Mouse (Mus musculus): ENCODE measurements around the gene Spice1. TPM values are rescaled to one million over a fixed set of nuclear protein-coding genes. Genes with fewer than 3 reads are reported as not detected.

The Spice1 gene
- total RNA-seq (2021): 1 to 10 TPM; 6.6 to 7.7 TPM
- long read RNA-seq, experiment 1, full-length matches to known transcripts: 2 of 4 reads
- long read RNA-seq, experiment 1, partial matches to known transcripts: 1 of 4 reads
- long read RNA-seq, experiment 1, other reads (novel, unspliced or antisense): 1 of 4 reads
- long read RNA-seq, experiment 2, full-length matches to known transcripts: 6 of 11 reads
- long read RNA-seq, experiment 2, partial matches to known transcripts: 2 of 11 reads
- long read RNA-seq, experiment 2, other reads (novel, unspliced or antisense): 3 of 11 reads

- intact Hi-C loops (cut with DNase I): no loop called here
- peak within 1 kb of the TSS; percentile 95 for H3K27ac ChIP-seq
- peak; percentile 68 for TF ChIP-seq CTCF (IDR thresholded peaks at IDR 0.05)
- DNase-seq: peak; percentile 97
- peak within 1 kb of the TSS; percentile 90 for H3K4me3 ChIP-seq
These were observed at the start of gene Spice1 for GRCm38 (mm10) chr16:44347071-44347901. Gene Spice1 (plus strand): TSS chr16:44347121.

GRCm38 (mm10) chr16:44299438-44300093 lies 47.4 kb upstream of the Spice1 start:
- intact Hi-C loops (cut with DNase I): loop anchor here (2.0 kb wide), 1 partner anchor 63 kb away; no protein-coding TSS in a partner anchor
- TF ChIP-seq CTCF (IDR thresholded peaks at IDR 0.05): peak; percentile 61
- Histone ChIP-seq H3K4me3 (no peak overlapping the region), H3K27ac (no peak overlapping the region)
- DNase-seq: no peak

DNA sequence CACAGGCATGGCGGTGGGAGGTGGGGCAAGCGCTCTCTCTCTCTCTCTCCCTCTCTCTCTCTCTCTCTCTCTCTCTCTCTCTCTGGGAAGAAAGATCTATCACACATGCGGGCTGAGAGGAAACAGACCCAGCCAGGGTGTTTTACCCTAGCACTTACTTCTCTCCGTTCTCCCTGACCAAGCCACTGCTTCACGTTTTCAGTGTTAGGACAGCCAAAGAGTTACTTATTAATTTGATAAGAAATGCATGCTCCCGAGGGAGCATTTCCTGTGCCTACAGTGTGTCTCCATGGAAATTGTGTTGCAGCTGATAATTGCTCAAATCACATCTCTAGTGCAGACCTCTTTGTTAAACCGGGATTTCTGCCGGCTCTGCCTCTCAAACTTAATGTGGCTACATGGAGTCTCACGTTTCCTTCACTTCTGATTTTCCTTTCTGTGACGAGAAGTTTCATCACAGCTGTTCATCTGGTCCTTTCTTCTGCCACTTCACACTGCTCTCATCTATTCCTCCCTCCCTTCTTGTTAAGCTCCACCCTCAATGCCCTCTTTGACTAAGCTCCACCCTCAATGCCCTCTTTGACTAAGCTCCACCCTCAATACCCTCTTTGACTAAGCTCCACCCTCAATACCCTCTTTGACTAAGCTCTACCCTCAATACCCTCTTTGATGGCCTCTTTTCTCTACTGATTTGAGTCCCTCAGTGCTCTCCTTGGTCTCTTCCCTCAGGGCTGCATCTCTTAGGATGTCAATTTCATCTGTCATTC lies 44.6 kb upstream of the Spice1 start:
- no peak overlapping the region for H3K4me3 ChIP-seq
- no peak for DNase-seq
- H3K27ac ChIP-seq: no peak overlapping the region
- intact Hi-C loops (cut with DNase I): no loop called here
- TF ChIP-seq CTCF (IDR thresholded peaks at IDR 0.05): no peak

DNA sequence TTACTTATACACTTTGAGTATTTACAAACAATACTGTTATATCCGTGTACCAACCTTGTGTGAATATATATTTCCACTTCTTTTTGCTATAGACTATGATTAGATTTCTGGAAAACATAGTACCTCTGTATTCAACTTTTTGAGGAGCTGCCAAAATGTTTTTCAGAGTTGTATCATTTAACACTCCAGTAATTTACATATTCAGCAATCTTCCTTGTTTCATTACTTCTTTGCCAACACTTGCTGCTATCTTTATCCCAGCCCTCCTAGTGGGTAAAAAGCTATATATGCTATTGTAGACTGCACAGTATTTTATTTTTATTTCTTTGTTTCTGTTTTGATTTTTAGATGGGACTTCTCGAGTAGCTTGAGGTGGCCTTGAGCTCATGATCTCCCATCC lies 43.1 kb upstream of the Spice1 start:
- no peak for DNase-seq
- intact Hi-C loops (cut with DNase I): no loop called here
- no peak overlapping the region for H3K27ac ChIP-seq
- TF ChIP-seq CTCF (IDR thresholded peaks at IDR 0.05): no peak
- H3K4me3 ChIP-seq: no peak overlapping the region

DNA sequence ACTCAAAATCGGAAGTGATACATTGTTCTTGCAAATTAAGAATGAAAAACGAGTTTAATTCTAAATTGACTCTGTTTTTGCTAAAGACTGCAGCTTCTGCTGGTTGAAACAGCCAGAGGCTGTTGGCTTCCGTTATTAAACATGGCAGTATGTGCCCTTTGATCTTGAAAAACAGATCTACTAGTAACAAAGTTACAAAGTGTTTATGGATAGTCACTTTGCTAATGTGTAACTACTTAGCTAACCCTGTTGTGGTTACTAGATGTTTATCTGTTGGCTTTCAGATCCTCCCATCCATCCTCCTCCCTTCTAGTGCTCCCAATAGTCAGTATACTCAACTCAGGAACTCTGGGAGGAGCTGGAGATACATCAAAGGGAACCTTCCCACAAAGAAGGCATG lies 41.3 kb upstream of the Spice1 start:
- H3K4me3 ChIP-seq: no peak overlapping the region
- TF ChIP-seq CTCF (IDR thresholded peaks at IDR 0.05): no peak
- no peak for DNase-seq
- intact Hi-C loops (cut with DNase I): no loop called here
- no peak overlapping the region for H3K27ac ChIP-seq

DNA sequence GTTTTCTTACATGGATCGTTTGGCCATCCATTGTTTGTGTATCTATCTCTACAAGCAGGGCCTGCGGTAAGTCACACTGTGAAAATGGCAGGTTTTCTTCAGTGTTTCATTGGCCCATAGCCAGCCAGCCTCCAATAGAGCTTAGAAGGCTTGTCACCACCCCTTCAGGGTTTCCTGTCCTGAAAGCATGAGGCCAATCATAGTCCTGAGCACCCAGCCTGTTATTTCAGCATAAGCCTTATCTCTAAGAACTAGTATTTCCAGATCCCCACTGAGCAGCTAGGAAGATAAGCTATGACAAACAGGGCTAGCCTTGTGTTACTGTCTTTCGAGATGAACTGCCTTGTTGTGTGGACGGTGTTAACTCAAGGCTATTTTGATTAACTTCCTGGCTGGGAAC lies 33.5 kb upstream of the Spice1 start:
- H3K4me3 ChIP-seq: no peak overlapping the region
- intact Hi-C loops (cut with DNase I): no loop called here
- no peak for TF ChIP-seq CTCF (IDR thresholded peaks at IDR 0.05)
- H3K27ac ChIP-seq: no peak overlapping the region
- no peak for DNase-seq

- intact Hi-C loops (cut with DNase I): no loop called here
- Histone ChIP-seq H3K27ac (no peak overlapping the region), H3K4me3 (no peak overlapping the region)
- TF ChIP-seq CTCF (IDR thresholded peaks at IDR 0.05): no peak
- no peak for DNase-seq
These were observed 30.6 kb upstream of the Spice1 start for GRCm38 (mm10) chr16:44316350-44316749.

DNA sequence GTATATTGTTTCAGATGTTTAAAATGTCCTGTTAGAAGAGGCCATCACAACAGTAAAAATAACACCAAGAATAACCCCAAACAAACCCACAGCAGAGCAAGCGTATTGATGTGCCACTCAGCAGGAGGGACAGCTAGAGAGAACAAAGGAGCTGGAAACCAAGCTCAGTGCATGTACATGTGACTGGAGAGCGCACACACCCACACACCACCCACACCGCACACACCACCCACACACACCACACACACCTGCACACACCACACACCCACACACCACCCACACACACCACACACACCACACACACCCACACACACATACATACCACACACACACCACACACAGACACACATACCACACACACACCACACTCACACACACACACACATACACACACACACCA lies 26.7 kb upstream of the Spice1 start:
- intact Hi-C loops (cut with DNase I): no loop called here
- no peak for DNase-seq
- Histone ChIP-seq H3K27ac (no peak overlapping the region), H3K4me3 (no peak overlapping the region)
- no peak for TF ChIP-seq CTCF (IDR thresholded peaks at IDR 0.05)

DNA sequence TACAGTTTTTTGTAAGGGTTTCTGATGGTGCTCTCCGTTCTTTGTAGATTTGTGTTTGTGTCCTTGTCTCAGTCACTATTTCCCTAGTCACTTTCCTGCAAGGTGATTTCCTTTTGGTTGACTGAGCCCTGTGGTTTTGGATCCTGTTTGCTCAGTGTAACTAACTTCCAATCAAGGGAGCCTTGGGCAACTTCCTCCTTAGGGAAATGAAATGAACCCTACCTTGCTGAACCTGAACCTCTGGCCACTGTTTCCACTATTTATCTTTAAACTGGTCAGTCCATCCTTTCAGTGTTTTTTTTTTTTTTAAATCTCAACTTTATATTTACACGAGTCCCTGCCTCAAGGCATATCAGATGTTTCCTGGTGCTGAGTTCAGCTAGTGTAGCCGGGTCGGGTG lies 18.3 kb upstream of the Spice1 start:
- H3K27ac ChIP-seq: no peak overlapping the region
- DNase-seq: no peak
- H3K4me3 ChIP-seq: no peak overlapping the region
- no peak for TF ChIP-seq CTCF (IDR thresholded peaks at IDR 0.05)
- intact Hi-C loops (cut with DNase I): no loop called here

GRCm38 (mm10) chr16:44330657-44331056 lies 16.3 kb upstream of the Spice1 start:
- intact Hi-C loops (cut with DNase I): no loop called here
- no peak for TF ChIP-seq CTCF (IDR thresholded peaks at IDR 0.05)
- no peak overlapping the region for H3K27ac ChIP-seq
- DNase-seq: no peak
- no peak overlapping the region for H3K4me3 ChIP-seq

- TF ChIP-seq CTCF (IDR thresholded peaks at IDR 0.05): no peak
- H3K27ac ChIP-seq: no peak overlapping the region
- DNase-seq: no peak
- no peak overlapping the region for H3K4me3 ChIP-seq
- intact Hi-C loops (cut with DNase I): no loop called here
These were observed 15.8 kb upstream of the Spice1 start for GRCm38 (mm10) chr16:44331154-44331553.

- no peak for DNase-seq
- TF ChIP-seq CTCF (IDR thresholded peaks at IDR 0.05): no peak
- peak overlapping the region; percentile 74 for H3K4me3 ChIP-seq
- intact Hi-C loops (cut with DNase I): no loop called here
- H3K27ac ChIP-seq: no peak overlapping the region
These were observed 15.3 kb upstream of the Spice1 start for GRCm38 (mm10) chr16:44331671-44331994.
